Mouse (Mus musculus): ENCODE results near the gene Fcgrt.
"Not testable (repeated sequence)": the region's sequence is repeated elsewhere in the genome, so short reads cannot be mapped to it uniquely, and the experiment has no call there.

Fcgrt gene

DNA sequence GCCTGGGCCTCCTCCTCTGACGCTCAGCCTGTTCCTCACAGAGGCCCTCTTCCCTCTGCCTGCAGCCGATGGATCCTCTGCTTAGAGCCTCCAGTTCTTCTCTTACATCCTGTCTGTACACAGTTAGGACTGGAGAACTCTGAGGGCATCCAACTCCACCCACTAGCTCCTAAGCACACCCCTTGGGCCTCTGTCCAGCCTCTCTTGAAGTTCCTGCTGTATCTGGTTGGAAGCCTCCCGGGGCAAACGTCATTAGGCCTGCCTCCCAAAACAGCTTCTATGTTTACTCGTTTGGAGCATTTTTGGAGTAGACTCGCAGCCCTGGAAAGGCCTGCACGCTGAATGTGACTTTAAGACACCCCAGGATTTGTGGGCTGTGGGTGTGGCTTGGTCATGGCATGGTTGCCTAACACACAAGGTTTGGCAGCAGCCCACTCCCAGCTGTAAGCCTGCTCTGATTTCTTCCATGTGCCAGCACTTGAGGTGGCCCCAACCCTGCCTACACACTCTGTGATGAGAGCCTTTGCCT, at the start of gene Fcgrt:
TSS of gene Fcgrt (minus strand) at position 200 of the 529 bp plus-strand sequence.
- DNase-seq: peak; percentile 96

DNA sequence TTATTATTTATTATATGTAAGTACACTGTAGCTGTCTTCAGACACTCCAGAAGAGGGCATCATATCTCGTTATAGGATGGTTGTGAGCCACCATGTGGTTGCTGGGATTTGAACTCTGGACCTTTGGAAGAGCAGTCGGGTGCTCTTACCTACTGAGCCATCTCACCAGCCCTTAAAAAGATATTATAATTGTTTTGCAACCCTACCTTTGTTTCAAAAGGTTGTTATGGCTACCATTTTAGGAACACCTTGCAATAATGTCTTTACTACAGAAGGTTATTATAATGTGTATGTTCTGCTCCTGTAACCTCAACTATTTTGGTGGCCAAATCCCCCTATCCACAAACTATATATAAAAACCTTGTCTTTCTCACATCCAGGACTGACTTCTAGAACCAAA, 49.4 kb upstream of the Fcgrt start:
- DNase-seq: not testable (repeated sequence)

DNA sequence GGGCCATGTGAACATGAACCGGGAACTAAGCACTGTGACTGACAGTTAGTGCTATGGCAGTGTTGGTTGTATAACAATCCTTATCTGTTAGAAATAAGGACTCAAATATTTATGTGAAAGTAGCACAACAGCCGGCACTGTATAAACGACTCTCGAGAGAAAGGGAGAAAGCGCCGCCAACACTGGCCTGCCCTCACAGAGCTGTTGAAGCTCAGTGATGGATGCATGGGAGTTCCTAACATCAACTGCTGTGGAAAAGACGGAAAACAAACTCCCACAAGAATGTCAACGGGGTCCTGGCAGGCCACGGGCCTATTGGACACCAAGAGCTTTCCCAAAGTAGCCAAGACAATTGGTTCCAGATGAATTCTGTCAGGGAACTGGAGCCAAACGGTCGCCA, 47.7 kb upstream of the Fcgrt start:
- peak; percentile 72 for DNase-seq

DNA sequence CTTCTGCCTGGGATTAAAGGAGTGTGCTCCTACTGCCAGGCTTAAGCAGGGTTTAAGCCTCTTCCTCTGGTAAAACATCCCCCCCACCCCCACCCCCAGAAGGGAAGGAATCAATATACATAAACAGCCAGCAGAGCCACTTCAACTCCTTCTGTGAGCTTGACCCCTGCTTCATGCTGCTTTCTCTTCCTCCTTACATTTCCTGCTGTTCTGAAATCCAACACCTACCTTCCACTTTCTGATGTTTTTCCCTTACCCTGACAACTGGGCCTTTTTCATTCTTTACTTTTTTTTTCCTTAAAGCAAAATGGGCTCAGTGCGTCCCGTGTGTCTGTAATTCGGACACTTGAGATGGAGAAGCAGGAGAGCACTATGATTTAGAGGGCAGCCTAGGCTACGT, 46.7 kb upstream of the Fcgrt start:
- no peak for DNase-seq

DNA sequence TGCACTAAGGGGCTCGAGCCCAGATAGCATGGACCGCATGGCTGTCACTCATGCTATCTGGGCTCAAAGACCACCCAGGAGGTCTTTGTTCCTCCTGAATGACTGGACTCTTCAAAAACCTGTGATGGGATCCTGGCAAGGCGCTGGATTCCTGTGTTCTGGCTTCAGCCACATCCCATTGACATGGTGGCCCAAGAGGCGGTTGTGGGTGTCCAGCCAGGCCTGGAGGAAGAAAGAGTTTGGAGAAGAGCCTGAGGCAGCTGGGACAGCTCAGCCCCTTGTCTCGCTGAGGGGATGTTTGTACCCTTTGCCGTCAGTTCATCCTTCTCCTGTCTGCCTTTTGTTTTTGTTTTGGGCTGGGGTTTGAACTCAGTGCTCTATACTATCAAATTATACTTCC, 45.9 kb upstream of the Fcgrt start:
- peak; percentile 67 for DNase-seq

DNA sequence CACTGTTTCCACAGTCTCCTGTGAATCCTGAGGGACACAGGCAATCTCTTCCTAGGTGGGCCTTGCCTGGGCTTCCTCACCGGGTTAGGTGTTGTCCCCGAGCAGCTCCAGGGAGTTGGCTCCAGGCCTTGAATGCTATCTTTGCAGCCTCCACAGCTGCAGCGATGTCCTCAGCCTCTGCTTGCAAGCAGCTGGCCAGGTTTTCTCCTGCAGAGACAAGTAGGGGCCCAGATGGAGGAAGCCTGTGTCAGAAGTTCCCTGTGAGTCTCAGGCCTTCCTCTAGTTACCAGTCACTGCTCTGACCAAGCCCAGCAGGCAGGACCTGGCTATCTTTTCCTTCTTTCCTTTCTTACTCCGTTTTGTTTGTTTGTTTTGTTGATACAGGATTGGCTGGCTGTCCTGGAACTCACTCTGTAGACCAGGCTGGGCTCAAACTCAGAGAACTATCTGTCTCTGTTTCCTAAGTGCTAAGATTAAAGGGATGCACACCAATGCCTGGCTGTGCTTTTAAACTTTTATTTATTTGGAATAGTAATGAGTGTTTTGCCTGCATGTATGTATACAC, 45.0 kb upstream of the Fcgrt start:
- no peak for DNase-seq

DNA sequence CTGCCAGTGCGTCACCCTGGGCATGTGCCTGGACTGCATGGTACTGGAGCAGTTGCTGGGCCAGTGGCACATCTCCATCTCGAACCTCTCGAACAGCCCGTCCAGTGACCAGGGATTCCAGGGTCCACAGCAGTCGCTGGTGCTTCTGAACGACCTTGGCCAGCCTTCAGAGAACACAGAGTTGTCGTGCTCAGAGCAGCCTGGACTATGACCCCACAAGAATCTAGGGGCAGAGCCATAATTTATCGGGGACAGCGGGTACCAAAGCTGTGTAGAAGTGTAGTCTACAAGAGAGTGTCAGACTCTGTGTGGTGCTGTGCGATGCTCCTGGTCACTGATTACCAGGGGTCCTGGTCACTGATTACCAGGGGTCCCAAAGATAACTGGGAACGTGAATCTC, 44.2 kb upstream of the Fcgrt start:
- peak; percentile 55 for DNase-seq

DNA sequence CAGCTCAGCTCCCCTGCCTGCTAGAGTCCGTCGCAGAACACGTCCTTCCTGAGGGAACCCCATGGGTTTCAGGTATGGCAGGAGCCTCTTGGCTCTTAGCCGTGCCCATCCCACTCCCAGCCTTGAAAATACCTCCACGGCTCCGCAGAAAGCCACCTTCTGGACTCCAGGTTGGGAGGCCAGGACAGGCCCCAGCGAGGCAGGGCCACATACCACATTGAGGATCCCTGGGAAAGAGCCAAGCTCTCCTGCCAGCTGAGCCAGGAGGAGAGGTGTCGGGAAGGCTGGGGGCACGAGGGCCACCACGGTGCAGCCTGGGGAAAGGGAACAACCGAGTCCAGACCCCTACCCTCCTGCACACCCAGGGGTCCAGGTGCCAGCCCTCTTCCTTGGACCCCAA, 43.6 kb upstream of the Fcgrt start:
- DNase-seq: peak; percentile 44

DNA sequence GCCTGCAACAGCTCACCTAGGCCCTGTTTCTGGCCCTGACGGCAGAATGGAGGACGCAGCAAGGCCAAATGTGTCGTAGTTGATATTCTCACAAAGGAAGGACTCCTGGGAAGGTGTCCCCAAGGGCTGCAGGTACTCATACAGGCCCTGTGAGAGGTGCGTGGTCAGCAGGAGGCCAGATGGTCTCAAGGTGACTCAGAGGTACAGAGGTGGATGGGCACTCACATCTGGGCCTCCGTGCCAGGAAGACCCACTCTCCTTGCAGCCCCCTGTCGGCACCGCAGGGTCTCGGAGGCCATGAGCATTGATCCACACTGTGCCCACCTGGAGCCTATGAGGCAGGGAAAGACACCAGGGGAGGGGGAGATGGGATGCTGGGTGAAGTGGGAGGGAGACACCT, 41.8 kb upstream of the Fcgrt start:
- no peak for DNase-seq

DNA sequence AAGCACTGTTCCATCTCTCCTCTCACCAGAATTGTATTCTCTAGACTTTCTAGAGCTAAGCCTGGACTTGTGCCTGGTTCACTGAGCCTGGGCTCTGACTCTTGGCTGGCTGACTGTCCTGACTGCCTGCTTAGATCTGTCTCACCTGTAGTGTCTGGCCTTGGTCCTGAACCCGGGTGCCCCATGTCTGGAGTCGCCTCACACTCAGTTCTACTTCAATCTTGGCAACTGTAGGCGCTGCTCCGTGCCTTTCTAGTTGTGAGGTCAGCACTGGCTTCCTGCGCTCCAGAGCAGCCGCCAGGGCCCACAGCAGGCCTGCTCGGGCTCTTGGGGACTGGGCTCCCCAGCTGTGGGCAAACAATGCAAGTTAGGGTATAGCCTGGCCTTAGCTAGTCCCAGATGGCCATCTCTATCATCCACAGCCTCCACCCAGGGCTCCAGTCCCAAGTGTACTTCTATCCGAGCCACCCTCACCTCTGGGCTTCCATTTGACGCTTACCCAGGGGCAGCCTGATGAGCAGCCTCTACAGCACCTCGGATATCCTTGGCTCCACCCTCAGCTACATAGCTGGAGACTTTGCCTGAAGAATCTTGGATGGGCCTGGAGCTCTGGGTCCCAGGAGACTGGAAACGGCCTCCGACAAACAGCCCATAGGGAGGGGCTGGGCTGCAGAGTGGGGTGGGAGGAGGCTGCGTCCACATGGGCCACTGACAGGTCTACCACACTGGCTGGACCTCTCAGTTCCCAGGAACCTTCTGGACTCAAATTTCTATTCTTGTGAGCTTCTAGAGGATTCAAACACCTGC, 40.9 kb upstream of the Fcgrt start:
- DNase-seq: no peak

DNA sequence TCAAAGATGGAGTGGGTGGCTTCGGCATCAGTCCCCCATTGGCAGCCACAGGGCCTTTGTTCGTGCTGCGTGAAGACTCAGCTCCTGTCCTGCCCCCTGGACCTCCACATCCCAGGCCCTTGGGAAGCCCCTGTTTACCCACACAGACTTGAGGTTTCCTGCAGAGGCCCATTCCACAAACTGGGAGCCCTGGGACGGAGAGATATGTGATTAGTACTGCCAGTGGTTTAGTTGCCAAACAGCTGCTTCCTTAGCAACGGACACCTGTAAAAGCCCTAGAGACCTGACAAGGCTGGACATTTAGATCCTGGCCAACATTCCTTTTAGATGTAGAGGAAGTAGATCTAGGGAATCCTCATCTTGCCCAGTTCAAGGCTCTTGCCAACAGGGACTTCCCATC, 38.3 kb upstream of the Fcgrt start:
- DNase-seq: no peak

DNA sequence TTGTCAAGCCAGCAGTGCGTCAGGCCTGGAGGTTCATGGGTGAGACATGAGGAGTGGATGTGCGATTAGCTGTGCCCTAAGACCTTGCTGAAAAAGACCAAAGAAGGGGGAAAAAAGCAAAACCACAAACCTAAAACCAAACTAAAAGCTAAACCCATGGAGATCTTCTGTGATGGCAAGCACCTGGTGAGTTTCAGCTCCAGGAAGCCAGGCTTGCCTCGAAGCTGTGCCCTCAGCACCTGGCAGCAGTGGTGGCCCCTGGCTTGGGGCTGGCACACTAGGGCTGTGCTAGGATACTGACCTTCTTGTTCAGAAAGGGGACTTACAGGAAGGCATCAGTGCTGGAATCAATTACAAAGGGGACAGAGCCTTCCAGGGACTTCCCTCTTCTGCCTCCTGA, 37.7 kb upstream of the Fcgrt start:
- no peak for DNase-seq

DNA sequence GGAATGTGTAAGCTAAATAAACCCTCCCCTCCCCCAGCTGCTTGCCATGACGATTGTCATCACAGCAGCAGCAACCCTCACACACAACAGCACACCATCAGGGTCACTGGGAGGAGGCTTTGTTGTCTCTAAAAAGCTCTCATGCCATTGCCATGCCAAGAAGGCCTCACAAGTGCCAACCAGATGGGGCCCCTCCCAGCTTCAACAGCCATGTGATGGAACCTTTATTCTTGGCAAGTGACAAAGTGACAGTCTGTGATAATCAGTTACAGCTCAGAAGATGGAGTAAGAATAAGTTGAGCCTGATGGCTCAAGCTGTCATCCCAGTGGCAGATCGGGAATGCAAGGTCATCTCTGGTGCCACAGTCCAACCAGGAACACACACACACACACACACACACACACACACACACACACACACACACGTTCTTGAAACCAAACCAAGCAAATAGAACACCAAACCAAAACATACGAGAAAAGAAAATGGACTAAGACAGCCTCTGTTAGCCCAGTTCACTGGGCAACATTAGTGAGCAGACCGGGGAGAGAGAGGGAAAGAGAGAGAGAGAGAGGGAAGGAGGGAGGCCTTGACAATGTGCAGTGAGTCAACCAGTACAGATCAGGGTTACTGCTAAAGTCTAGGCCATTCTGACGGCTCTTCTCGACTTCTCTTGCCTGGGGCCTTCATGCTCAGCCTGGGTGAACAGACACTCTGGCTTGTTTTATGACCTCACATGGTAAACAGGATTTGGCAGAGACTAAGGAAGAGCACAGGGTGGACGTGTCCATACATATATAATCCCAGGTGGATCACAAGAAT, 36.5 kb upstream of the Fcgrt start:
- DNase-seq: no peak

DNA sequence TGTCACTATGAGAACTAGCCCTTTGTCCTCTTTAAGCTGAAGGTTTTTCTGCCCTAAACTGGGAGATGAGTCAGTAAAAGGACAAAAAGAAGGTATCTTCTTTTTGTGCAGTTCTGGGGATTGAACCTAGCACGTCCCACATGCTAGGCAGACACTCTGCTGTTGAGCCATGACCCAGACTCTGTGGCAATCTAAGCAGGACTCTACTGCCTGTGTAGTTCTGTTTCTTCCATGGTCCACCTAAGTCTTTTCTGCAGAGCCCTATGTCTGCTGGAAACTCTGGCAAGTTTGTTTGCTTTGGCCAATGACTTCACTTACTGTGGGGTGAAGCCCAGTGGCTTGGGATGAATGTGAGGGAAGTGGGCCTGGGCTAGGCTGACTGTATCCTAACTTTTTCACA, 34.8 kb upstream of the Fcgrt start:
- DNase-seq: no peak

DNA sequence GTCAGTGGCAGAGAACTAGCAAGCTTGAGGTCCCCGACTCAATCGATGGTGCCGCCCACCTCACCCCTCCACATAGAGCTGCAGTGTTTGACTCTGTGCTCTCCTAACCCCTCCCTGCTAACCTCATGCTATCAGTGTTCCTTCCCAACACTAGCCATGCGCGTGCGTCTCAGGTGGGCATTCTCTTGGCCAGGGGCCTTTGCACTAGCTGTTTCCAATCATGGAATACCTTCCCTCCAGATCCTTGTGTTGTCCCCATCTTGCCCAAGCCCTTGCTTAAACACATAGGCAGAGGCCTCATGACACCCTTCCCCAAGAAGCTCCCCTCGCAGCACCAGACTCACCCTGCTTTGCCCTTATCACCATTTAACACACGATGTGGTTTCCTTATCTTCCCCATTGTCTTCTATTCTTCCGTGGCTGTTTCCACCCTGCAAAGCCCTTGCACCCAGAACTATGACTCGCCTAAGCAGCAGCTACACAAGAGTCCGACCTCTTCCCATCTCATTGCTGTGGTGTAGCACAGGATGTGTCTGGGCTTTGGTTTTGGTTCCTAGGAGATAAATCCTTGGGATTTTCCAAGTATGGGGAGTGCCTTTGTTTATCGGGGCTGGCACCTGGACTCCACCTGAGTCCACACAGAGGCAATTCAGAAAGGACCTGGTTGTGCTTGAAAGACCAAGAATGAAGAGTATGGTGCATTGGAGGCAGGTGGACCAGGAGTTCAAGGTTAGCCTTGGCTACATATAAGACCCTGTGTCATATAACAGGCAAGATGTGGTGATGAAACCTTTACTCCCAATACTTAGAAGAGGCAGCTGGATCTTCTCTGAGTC, 33.7 kb upstream of the Fcgrt start:
- no peak for DNase-seq

DNA sequence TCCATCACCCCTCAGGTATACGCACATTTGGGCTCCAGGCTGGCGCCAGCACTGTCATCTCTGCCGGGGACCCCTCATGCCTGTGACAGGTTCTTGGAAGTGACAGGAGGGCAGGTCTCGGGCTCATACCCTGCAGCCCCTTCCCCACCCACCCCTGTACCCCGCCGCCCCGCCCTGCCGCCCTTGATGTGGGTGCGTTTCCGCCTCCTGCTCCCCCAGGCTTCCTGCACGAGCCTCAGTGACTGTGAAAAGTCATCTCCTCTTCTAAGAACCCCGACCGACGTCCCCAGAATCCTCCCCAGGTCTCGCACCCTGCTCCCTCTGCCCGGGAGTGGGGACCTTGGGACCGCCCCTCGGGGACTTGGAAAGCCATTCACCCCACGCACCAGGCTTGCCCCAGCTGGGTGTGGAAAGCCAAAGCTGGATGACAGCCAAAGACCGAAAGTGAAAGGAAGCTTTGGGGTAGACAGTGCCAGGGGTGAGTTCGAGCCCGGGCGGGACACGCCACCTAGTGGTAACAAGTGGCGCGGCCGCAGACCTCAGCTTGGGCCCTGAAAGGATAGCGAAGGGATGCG, 32.4 kb upstream of the Fcgrt start, which contains the start of the genes Gm45713 and Flt3l:
TSS of gene Gm45713 (minus strand) at position 239 of the 575 bp plus-strand sequence.
TSS of gene Flt3l (minus strand) at position 440 of the 575 bp plus-strand sequence.
- peak; percentile 94 for DNase-seq

DNA sequence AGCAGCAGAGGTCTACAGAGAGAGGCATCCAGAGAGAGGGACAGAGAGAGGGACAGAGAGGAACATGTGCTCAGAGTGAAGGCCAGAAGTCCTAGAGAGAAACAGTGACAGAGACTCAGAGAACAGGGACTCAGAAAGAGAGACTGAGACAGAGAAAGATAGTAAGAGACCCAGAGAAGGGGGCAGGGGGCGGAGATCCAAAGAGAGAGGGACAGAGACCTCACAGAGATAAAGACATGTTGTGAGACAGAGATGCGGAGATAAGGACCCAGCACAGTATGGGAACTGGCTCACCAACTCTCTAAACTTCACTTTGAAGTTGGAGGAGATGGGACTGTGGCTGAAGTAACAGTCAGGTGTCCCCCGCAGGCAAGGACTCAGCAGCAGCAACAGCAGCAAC, 31.7 kb upstream of the Fcgrt start:
- no peak for DNase-seq

DNA sequence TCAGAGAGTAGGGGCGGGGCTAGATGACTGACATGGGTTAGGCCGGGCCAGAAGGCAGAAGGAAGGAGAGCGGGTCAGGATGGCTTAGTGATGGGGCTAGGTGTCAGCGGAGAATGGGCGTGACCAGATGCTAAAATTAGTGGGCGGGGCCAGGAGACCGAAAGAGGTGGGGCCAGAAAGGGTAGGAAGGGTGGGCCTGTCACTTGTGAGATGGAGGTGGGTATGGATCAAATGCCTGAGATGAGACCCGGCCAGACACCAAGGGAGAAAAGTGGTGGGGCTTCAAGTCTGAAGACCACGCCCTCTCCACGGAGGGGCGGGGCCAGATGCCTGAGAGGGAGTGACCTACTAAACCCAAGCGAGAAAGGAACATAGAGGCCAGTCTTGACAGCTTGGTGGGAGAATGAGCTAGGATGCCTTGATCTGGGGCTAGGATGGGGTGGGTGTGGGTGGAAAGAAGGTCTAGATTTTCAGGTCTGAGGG, 30.9 kb upstream of the Fcgrt start:
- DNase-seq: no peak

DNA sequence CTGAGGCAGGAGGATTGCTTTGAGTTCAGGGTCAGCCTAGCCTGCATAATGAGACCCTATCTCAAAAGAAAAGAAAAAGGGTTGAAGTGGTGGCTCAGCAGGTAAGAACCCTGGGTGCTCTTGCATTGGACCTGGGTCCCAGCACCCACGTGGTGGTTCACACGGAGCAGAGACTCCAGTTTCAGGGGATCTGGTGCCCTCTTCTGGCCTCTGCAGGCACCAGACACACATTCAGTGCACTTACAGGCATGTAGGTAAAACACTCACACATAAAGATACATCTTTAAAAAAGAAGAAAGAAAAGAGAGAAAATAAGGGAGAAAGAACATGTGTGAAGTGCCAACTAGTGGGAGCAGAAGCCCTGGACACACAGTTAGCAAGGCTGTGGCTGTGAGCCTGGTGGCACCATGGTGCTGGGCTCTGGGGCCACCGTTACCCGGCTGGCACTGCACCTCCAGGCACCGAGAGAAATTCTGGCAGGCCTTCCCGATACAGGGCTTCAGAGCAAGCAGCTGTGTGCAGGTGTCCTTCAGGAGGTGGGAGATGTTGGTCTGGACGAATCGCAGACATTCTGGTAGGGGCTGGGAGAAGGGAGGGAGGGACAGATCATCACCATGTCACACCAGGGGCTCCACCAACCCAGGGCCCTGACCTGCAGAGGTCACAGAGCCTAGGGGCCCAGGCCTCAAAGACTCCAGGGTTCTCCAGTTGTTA, 30.0 kb upstream of the Fcgrt start:
- DNase-seq: no peak

DNA sequence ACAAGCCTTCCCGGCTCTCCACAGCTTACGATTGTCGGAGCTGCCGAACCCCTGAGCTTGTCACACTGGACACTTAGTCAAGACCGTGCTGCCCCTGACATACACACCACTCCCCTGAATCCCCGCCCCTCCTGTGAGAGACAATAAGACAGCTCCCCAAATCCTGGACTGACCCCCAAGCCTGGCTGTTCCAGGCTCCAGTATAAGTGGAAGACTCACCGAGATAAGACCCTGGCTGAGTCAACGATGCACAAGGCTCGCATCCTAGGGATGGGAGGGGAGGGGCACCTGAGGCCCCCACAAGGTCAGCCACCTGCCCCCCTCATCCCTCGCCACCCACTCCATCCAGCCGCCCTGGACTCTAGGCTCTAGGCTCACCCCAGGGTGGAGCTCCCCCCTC, 28.2 kb upstream of the Fcgrt start:
- DNase-seq: no peak
